26 mouse cellular contexts compared by ENCODE assay signal in the genomic region with DNA sequence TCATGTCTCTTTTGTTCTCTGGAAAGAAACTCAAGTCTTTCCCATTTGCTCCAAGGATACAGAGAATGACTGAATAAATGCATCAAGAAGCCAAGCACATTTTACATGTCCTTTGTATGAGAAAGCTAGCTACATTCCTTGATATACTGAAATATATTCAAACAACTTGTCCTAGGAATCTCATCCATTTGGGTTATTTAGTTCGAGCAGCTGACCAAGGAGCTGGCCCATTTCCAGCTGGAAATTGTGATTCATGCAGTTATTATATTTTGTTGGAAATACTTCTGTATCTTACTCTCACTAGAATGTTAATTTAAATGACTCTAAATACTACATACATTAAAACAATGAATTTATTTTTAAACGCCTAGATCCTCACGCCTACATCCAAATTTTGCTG.
DNase-seq lines count a peak whose midpoint lies in the region; ATAC-seq lines count a peak whose summit lies in the region.
"Had no signal": no experiment of that assay in that cellular context is flagged by ENCODE, and none has a peak within 500 bp of the region (broad histone marks: within the 10 kb centered on the region; RNA-seq: fewer than 3 reads in every experiment).

No protein-coding gene starts in this region.

- H3K9ac ChIP-seq in kidney, embryonic 15.5 days = no peak overlapping the region
- H3K9ac ChIP-seq: forebrain, embryonic 13.5 days; hindbrain, embryonic 14.5 days; liver, embryonic 12.5 days; liver, postnatal 0 days; midbrain, embryonic 13.5 days; neural tube, embryonic 13.5 days had no signal

- peaks cover 19% of the 10 kb centered on the region for H3K4me1 ChIP-seq in kidney, embryonic 15.5 days
- H3K4me1 ChIP-seq: forebrain, embryonic 13.5 days; liver, embryonic 12.5 days; midbrain, embryonic 13.5 days had no signal

- intact Hi-C loops in heart, postnatal 14 days (cut with DNase I) = no loop called here

- H3K27ac ChIP-seq in kidney, embryonic 15.5 days = no peak overlapping the region
- H3K27ac ChIP-seq: forebrain, embryonic 13.5 days; hindbrain, embryonic 14.5 days; layer of hippocampus, adult 2 months; left cerebral cortex, adult 2 months; liver, embryonic 12.5 days; macrophage; midbrain, embryonic 13.5 days; neural tube, embryonic 13.5 days had no signal

- H3K4me2 ChIP-seq in kidney, embryonic 15.5 days = no peak overlapping the region
- H3K4me2 ChIP-seq: forebrain, embryonic 13.5 days; heart, embryonic 11.5 days; hindbrain, embryonic 14.5 days; liver, embryonic 12.5 days; midbrain, embryonic 13.5 days; neural tube, embryonic 13.5 days had no signal

- H3K4me3 ChIP-seq in kidney, embryonic 15.5 days (replicated peaks) = no peak overlapping the region
- H3K4me3 ChIP-seq: forebrain, embryonic 13.5 days; layer of hippocampus, adult 2 months; left cerebral cortex, adult 2 months; liver, embryonic 12.5 days; midbrain, embryonic 13.5 days; neural tube, embryonic 13.5 days had no signal

- ATAC-seq in kidney, embryonic 15.5 days (replicated peaks; ENCODE audit: low FRiP score) = no peak
- ATAC-seq: forebrain, embryonic 13.5 days; intestine, postnatal 0 days; liver, embryonic 12.5 days; liver, postnatal 0 days; lung, postnatal 0 days; midbrain, embryonic 13.5 days; Patski had no signal

- DNase-seq in heart, adult 11 months = peak; percentile 17
- DNase-seq in heart, postnatal 14 days = no peak
- DNase-seq in kidney, postnatal 4 days = peak; percentile 23 to 31
- DNase-seq in 3T3-L1 (ENCODE audit: low read depth, low spot score) = peak; percentile 44
- peak; percentile 79 for DNase-seq in Muller cell, postnatal 12 days (ENCODE audit: inconsistent ontology term)
- DNase-seq in cerebellum, postnatal 4 days (ENCODE audit: low spot score in 2 of 2) = no peak
- DNase-seq: cerebellum, adult 2 months; cerebellum, postnatal 14 days; gastrocnemius, postnatal 14 days; liver, postnatal 0 days; spleen, adult 18-20 months; thymus, postnatal 4 days had no signal

- WGBS in kidney, embryonic 15.5 days = 88% methylated on average over 3 of the region's 3 CpGs

- H3K36me3 ChIP-seq in kidney, embryonic 15.5 days = no peaks in the 10 kb centered on the region
- H3K36me3 ChIP-seq: liver, embryonic 12.5 days; midbrain, embryonic 13.5 days; neural tube, embryonic 13.5 days had no signal

- H3K9me3 ChIP-seq in kidney, embryonic 15.5 days (replicated peaks) = no peaks in the 10 kb centered on the region
- H3K9me3 ChIP-seq: forebrain, embryonic 13.5 days; liver, embryonic 12.5 days; midbrain, embryonic 13.5 days; neural tube, embryonic 13.5 days had no signal

- H3K27me3 ChIP-seq in kidney, embryonic 15.5 days = no peaks in the 10 kb centered on the region
- H3K27me3 ChIP-seq: CH12.LX; forebrain, embryonic 13.5 days; liver, embryonic 12.5 days; midbrain, embryonic 13.5 days; neural tube, embryonic 13.5 days; Patski had no signal

Comparison
In these comparisons a context has a peak if more than half of its experiments do, and no peak if none do; other contexts are left out.
1. DNase-seq: peak in heart, adult 11 months (single experiment), kidney, postnatal 4 days (2 of 2), 3T3-L1 (single experiment) and Muller cell, postnatal 12 days (single experiment); none in heart, postnatal 14 days (0 of 2) and cerebellum, postnatal 4 days (0 of 2).